Mouse (Mus musculus): ENCODE measurements around the gene Ntrk3. TPM values are rescaled to one million over a fixed set of nuclear protein-coding genes. Genes with fewer than 3 reads are reported as not detected.

The Ntrk3 gene
- total RNA-seq, 2 experiments from 2014 or later, result 1.4 to 3.3 TPM

DNA sequence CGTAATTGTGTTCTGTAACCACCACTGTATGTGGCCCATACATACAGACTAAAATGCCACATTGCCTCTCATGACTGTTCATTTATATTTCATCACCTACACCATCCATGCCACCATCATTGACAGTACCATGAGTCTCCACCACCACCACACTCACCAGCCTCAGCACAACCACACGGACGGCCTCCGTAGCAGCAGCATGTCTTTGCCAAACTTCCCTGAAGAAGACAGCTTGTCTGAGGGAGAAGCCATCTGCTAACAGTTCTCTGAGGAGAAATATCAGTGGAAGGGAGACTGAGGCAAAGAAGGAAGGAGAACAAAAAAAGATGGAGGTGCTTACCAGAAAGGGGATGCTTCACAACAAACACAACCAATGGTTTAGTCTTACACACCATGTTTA lies 15.8 kb downstream of the Ntrk3 start:
- intact Hi-C loops (cut with DNase I), result no loop called here
- no peak for DNase-seq

DNA sequence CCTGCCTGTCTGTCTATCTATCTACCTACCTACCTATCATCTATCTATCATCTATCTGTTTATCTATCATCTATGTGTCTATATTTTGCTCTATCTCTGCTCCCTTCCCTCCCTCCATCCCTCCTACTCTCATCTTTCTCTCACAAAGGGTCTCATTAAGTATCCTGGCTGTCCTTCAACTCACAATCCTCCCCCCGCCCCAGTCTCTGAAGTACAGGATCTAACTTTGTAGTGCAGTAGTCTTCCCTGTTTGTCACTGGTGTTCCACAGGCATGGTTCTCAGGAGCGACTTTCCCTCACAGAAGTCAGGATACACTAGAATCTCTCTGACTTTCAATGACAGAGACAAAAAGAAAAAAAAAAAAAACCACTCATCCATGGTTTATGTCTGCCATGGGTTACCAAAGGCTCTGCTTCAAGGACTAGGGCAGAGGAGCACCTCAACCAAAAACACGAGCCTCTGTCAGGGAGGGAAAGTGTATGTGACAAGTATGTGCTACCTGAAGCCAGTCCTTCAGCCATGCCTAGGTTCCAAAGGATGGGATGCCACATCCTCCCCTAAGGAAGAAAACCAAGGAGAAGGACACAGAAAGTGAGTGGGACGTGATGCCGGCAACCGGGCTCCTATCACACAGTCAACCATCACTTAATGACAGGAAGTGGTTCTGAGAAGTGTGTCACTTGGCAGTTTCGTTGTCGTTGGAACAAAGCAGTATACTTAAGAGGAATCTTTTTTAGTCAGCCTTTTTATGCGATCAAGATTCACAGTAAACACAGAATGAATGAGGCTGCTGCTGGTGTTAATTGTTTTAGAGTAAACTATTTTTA lies 16.6 kb downstream of the Ntrk3 start:
- intact Hi-C loops (cut with DNase I), result no loop called here
- DNase-seq, result no peak

DNA sequence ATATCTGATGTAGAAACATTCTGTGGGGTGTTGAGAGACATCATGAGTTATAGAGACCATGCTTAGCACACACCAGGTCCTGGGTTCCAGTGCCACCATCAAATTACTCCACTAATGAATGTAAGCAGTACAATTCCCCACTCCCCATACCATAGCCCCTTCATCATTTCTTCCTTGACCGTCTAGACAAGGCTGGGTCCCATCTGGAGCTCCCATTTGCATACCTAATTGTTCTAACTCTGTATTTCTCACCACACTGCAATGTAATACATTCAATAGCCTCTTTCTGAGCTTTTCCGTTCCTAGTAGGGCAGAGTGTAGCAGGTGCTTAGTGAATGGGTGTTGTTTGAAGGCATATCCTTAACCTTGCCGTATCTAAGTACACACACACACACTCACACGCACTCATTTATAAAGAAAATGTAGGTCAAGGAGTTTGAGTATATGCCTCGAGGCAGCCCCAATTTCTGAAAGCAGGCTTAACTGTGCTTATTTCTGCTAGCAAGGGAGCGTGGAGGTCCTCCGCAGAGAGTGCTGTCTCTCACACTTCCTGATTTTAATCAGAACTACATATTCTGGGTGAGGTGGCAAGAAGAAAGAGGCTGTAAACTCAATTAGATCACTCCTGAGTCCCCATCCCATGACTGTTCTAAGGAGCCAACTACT lies 17.9 kb downstream of the Ntrk3 start:
- intact Hi-C loops (cut with DNase I), result no loop called here

DNA sequence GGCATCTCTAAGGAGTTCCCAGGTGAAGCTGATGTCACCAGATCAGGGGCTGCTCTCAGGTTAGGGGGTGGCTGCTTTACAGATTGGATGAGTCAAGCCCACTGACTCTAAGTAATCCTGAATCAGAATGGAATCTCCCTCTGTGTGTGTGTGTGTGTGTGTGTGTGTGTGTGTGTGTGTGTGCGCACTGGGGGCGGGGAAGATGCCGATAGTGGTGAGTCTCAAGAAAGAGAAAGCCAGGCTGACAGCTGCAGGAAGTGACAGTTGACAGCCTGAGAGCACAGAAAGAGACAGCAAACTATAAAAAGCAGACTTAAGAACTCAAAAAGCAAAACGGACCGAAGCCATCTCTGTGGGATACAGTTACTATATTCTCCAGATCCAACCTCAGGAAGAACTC lies 18.7 kb downstream of the Ntrk3 start:
- intact Hi-C loops (cut with DNase I), result no loop called here
- no peak for DNase-seq

More for the DNA sequence above, 17.9 kb downstream of the Ntrk3 start:
- no peak for DNase-seq

DNA sequence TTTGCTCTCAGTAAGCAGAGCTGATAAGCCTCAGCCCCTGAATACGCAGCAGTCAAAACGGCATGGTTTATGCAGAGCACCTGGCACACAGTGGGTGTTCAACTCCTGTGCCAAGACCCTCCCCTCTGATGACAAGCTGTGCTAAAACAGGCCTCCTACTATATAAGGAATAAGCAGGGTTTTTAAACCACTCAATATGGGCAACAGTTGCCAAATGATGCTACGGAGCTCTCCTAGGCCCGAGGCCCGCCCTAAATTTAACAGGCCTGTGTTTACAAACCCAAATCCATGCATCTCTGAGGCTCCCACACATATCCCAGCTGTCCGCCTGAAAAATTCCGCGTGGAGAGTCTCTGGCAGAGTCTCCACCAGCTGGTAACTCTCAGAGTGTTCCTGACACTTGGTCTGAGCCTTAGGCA lies 19.6 kb downstream of the Ntrk3 start:
- no peak for DNase-seq
- intact Hi-C loops (cut with DNase I), result no loop called here

DNA sequence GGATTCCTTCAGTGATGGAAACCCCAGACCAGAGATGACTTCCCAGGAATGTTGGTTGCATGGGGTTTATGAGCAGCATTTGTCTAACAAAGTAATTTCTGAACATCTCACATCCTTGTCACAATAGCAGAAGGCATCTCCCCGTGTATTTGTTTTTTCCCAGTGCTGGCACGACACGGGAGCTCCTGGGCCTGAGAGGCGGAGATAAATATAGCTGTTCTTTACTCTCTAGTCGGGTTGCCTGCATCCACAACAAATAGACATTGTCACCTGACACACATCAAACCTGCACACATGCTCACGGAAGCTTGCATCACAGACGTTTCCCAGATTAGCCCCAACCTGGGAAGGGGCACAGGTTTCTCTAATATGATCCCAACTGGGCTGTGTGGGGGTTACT lies 30.1 kb downstream of the Ntrk3 start:
- DNase-seq, result no peak
- intact Hi-C loops (cut with DNase I), result no loop called here

DNA sequence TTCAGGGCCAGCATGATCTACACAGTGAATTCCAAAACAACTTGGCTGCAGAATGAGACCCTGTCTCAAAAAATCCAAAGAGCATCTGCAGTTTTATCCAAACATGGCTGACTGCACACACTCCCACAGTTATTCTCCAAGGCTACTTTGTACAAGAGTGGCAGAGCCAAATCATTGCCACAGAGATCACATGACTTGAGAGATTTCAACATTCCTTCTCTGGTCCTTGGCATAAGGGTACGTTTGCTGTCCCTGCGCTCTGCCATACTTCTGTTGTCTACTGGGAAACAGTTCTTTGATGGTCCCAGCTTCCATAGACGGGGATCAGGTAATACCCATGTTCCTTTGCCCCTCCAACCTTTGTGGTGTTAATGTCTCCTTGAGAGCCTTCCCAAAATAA lies 30.7 kb downstream of the Ntrk3 start:
- intact Hi-C loops (cut with DNase I), result no loop called here
- no peak for DNase-seq

DNA sequence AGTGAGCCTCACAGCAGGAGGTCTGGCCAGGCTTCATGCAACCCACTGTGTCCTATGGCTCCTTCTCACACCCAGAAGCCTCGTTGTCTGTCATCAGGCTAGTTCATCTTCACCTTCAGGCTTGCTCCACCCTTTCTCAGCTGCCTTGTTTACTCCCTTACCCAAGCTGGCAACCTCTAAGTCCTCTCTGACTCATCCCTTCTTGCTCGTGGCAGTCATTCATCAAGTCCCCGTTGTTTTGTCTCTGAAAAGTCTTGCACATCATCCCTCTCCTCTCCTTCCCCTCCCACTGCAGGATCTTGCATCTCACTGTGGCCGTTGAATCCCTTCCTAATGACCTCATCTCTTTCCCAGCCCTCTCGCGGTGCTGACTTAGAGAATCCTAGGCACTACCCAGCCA lies 35.1 kb downstream of the Ntrk3 start:
- intact Hi-C loops (cut with DNase I), result no loop called here

DNA sequence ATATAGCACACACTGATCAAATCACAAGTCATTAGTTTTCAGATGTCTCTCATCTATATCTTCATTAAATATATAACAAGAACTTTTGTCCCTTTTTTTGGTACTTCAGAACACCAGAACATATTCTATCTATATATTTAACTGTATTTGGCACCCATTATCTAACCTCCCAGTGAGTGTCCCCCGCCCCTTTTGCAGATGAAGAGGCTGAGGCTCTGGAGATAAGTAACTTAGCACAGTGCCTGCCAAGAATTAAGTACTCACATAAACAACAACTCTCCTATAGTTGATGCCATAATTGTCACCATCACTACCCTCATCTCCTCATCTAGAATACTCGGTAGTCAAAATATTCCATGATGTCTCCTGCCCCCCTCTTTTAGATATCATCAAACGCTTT lies 42.6 kb downstream of the Ntrk3 start:
- intact Hi-C loops (cut with DNase I), result no loop called here
- DNase-seq, result no peak

More for the DNA sequence above, 35.1 kb downstream of the Ntrk3 start:
- no peak for DNase-seq

DNA sequence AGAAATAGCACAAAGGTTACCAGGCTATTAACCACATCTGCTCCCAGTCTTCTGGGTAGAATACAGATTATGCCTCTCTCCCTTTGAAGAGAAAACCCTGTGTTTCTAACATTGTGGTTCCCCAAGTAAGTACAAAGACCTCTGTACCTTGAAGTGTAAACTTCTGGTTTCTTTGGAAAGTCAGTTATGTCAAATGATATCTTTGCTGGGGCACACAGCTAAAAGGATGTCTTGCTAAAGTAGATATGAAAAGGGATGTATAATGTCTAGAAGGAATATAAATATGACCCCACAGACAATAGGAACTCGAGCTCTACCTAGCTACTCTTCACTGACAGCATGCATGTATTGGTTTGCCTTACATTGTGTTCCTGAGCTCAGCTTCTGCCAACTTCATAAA lies 44.7 kb downstream of the Ntrk3 start:
- no peak for DNase-seq
- intact Hi-C loops (cut with DNase I), result no loop called here

DNA sequence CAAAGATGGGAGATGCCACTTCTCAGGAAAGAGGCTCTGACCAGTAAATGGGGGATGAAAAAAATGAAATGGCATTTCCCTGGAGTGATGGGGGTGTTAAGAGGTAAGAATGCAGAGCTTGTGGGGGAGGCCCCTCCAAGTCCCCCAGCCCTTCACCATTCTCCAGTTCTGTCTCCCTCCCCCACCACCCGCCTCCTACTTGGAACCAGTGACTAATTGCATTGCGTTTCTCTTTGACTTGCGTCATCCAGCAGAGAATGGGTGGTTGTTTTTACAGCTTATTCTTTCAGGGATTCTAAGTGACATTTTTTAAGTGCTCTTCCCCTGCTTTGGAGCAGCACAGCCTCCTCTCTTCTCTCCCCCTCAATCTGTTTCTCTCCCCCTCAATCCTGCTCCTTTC lies 46.9 kb downstream of the Ntrk3 start:
- intact Hi-C loops (cut with DNase I), result no loop called here
- DNase-seq, result no peak

DNA sequence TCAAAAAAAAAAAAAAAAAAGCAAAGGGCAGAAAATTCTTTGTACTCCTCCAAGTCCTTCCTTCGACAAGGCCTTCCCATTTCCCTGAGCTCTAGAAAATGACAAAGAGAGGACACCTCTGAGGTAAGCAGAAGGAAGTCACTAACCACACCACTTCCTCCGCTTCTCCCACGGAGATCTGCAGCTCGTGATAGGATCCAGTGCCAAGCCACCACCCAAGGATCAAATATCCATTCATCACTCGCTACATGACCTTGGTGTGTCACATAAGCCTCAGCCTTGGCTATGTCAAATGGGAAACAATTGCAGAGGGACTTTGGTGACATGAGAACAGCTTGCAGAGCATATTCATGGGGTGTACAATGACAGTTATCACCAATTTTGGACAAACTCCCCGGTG lies 52.9 kb downstream of the Ntrk3 start:
- intact Hi-C loops (cut with DNase I), result no loop called here
- DNase-seq, result no peak

DNA sequence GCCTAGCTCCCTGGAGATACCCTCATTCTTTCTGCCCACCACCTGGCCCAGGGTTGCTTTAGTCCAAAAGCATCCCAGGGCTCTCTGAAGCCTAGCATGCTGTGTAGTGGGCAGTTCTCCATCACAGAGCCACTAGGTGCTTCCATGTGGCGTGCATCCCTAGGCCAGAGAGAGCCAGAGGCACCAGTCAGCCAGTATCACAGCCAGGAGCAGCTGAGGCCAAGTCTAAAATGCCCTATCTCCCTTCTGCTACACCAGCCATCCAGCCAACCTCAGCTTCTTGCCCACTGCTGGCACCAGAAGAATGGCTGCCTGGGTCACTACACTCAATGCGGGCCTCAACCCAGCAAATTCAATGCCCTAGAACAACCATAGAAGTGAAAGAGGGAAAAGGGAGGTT lies 56.9 kb downstream of the Ntrk3 start:
- no peak for DNase-seq
- intact Hi-C loops (cut with DNase I), result no loop called here

DNA sequence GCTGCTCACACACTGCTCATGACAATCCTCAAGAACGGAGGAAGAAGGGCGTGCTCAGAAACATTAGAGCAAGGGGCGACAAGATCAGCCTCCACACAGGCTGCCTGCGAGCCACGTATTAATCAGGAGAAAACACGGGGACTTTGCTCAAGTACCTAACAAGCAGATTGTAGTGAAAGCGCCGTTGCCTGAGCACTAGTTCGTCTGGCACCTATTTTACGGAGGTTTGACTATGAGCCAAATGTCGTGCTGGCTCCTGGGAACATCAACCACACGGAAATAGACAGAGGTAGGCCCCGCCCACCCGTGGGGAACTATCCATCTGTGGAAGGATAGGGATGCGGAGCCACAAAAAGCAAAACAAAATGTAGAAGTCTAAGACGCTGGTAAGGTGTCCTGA lies 68.4 kb downstream of the Ntrk3 start:
- no peak for DNase-seq
- intact Hi-C loops (cut with DNase I), result no loop called here

DNA sequence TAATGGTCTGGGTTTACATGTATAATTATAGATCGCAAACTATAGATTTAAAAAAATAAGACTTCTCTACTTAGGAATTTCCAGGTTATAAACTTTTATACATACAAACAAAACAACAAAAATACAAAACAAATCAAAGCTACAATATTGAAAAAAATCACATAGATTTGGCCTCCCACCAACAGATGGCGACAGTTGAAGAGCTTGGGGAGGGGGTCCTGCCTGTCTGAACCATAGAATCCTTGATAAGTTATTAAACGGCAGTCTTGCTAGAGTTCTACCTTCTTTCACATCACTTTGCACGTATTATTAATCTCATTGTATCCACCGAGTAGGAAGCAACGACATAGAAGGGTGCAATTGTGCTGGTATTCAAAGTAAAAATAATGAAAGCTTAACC lies 68.9 kb downstream of the Ntrk3 start:
- intact Hi-C loops (cut with DNase I), result no loop called here

DNA sequence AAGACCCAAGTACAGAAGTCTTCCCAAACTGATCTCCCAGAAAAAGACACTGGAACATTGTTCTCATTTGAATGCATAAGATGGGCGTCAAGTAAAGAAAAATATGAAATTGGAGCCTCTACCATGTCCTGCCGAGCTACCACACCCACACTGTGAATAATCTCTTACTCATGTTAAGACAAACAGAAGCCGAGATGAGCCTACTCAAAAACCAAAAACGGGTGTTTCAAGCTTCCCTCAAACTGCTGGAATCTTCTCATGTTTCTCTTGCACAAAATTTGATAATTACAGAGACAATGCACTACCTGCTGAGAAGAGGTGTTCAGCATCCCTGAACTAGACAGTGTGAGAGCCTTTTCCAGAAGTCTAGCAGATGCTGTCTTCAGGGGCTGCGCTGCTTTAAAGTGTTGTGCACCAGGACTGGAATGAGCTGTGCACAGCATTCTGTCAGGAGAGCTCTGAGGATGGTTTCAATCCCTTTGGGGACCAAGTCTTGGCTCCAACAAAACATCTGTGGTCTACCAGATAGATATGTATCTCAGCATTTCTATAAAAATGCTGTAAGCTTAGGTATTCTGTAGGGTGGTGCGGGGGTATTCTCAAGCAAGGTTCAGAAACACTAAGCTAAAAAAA lies 69.7 kb downstream of the Ntrk3 start:
- intact Hi-C loops (cut with DNase I), result no loop called here
- DNase-seq, result no peak

More for the DNA sequence above, 68.9 kb downstream of the Ntrk3 start:
- no peak for DNase-seq

DNA sequence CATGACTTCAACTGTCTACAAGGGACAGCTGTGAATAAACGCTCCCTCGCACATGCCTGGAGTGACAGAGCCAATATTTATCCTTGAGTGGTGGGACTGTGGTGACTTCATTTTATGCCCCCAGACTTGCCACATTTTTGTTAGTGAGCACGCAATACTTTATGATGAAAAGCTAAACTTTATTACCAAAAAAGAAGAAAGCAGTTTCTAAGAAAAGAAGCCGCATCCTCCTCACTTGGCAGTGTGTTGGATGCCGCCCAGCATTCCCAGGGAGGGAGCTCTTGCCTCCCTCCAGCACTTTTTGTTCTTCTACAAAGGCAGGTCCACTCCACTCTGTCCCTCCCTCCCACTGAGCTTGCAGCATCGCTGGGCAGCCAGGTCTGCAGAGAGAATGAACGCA lies 77.0 kb downstream of the Ntrk3 start:
- intact Hi-C loops (cut with DNase I), result no loop called here
- DNase-seq, result no peak

DNA sequence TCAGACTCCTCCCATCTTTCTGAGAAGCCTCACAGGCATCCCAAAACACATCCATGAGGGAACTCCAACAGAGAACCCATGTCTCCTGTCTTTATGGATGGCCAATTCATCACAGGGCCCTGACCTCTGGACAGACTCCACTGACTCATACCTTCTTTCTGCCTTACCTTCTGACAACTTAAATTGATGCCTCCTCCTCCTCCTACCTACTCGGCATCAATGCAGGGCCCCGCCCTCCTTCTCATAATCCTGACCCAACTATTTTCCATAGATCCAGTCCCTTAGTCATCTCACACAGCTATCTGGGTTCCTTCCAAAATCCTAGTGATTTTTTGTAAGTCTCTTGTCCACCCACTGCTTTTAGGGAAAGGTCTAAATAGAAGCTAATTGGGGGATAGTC lies 78.0 kb downstream of the Ntrk3 start:
- intact Hi-C loops (cut with DNase I), result no loop called here
- DNase-seq, result no peak

DNA sequence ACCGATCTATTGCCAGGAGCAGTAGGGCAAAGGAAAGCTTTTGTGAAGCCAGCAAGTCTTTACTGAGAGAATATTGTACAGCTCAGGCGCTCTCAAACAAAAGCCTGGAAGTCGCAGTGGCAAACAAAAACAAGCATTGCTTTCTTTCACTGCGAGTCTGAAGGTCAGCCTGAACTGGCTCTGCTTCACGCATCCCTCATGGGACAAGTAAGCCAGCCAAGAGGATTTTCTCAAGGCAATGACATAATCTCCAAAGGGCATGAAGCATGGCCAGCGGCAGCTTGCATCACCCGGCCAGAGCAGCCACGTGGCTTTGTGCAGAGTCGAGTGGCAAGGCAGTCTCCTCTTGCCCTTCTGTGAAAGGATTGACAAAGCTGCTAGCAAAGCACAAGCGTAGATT lies 79.8 kb downstream of the Ntrk3 start:
- DNase-seq, result peak; percentile 40 to 50
- intact Hi-C loops (cut with DNase I), result no loop called here

DNA sequence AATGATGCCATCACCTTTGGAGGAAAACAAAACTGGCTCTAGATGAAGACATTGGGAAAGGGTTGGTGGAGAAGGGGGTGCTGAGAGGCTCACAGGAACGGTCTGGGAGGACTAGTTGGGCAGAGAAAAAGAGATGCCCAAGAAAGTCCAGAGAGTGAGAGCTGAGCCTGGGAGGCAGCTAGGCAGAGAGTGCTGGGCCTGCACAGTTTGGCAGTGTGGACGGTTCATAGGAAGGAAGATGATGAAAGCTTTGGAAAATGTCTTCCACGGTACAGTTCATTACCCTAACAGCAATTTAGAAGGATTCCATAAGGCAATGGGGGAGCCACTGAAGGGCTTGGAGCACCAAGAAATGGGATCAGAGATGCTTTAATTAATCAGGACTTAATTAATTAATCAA lies 81.6 kb downstream of the Ntrk3 start:
- DNase-seq, result no peak
- intact Hi-C loops (cut with DNase I), result no loop called here

DNA sequence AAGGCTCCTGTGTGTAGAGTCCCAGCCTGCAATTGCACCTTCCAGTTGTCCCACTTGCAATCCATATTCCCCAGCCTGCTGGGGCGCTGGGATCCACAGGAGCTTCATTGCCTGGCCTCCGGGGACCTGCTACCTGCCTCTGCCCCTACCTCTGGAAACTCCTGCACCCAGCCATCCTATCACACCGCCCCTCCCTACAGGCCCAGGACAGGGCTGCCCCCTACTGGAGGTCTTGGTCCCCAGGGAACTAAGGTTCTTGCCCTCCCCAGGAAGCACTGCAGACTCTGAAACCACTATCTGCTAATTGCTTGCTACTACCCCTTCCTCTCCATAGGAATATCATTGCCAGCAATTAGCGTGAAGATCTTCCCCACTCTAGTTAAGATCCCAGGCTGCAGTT lies 84.1 kb downstream of the Ntrk3 start:
- no peak for DNase-seq
- intact Hi-C loops (cut with DNase I), result no loop called here

DNA sequence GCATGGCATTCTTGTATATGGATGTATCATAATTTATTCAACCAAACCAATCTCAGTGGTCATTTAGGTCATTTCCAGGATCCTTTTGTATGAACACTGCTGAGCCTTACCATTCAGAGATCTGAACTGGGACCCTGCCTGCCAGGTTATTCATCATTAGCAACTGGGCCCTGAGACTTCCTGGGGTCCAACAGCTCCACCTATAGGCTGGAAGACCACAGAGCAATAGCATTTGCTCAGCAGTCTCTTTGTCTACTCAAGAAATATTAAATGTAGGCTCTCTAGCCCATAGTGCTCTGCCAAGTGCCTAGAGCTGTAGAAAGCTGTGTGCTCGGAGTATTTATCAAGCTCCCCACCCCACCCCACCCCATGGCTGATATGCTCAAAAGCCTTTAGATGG lies 85.5 kb downstream of the Ntrk3 start:
- intact Hi-C loops (cut with DNase I), result no loop called here
- no peak for DNase-seq
